Mouse (Mus musculus) G1E-ER4 (cell line): Measurements from ENCODE around the gene Olfr652. TPM values are rescaled to one million over a fixed set of nuclear protein-coding genes. Genes with fewer than 3 reads are reported as not detected.

Source experiments
- GATA1 ChIP-seq: IDR thresholded peaks from one replicate; pipeline ENCODE4 v1.8.0; 2012; ENCODE audit warnings: low read length, inconsistent platforms
- polyA plus RNA-seq: library from polyadenylated mRNA; stranded (reverse); fragments of >175 nt; gene quantifications from 2 replicates; pipeline ENCODE4 v1.2.3, GENCODE M21; 2012

The Olfr652 gene
- not detected in 2 replicates for polyA plus RNA-seq

- TF ChIP-seq GATA1: no peak
Measured at GRCm38 (mm10) chr7:104560601-104561000, at the start of gene Olfr652. Gene Olfr652, plus strand, starts transcription at chr7:104560901.

- TF ChIP-seq GATA1: no peak
Measured at GRCm38 (mm10) chr7:104549833-104550232, 10.9 kb upstream of the Olfr652 start, which contains the start of gene Olfr651. Gene Olfr651, plus strand, starts transcription at chr7:104550133.

- no peak for TF ChIP-seq GATA1
Measured at GRCm38 (mm10) chr7:104552700-104553099, 8.0 kb upstream of the Olfr652 start.

GRCm38 (mm10) chr7:104577014-104577413 lies 16.3 kb downstream of the Olfr652 start, which contains the start of gene Olfr653:
Gene Olfr653, plus strand, starts transcription at chr7:104577314.
- TF ChIP-seq GATA1: no peak

GRCm38 (mm10) chr7:104580846-104581245 lies 20.1 kb downstream of the Olfr652 start:
- no peak for TF ChIP-seq GATA1

- no peak for TF ChIP-seq GATA1
Measured at GRCm38 (mm10) chr7:104581429-104581828, 20.7 kb downstream of the Olfr652 start.

GRCm38 (mm10) chr7:104586725-104587124 lies 26.0 kb downstream of the Olfr652 start, which contains the start of gene Olfr654:
Gene Olfr654, plus strand, starts transcription at chr7:104587025.
- no peak for TF ChIP-seq GATA1

GRCm38 (mm10) chr7:104588274-104588673 lies 27.6 kb downstream of the Olfr652 start:
- TF ChIP-seq GATA1: no peak

- TF ChIP-seq GATA1: no peak
Measured at GRCm38 (mm10) chr7:104601679-104602078, 41.0 kb downstream of the Olfr652 start, which contains the start of gene Olfr655. Gene Olfr655, minus strand, starts transcription at chr7:104601779.

- TF ChIP-seq GATA1: no peak
Measured at GRCm38 (mm10) chr7:104603173-104603572, 42.5 kb downstream of the Olfr652 start.

- TF ChIP-seq GATA1: no peak
Measured at GRCm38 (mm10) chr7:104604727-104605126, 44.0 kb downstream of the Olfr652 start.

GRCm38 (mm10) chr7:104613655-104614054 lies 53.0 kb downstream of the Olfr652 start, which contains the start of gene Olfr656:
Gene Olfr656, plus strand, starts transcription at chr7:104613955.
- TF ChIP-seq GATA1: no peak

Other genes with a start within 250 kb of the Olfr652 start
- gene Trim12a, start 245.4 kb upstream of the Olfr652 start, polyA plus RNA-seq: not detected in 2 replicates
- gene Trim34b, start 231.4 kb upstream of the Olfr652 start, polyA plus RNA-seq: 0.09 and 0.14 TPM in 2 replicates
- 1.2 and 1.5 TPM in 2 replicates for gene Trim12c, start 207.5 kb upstream of the Olfr652 start, polyA plus RNA-seq
- not detected in 2 replicates for gene Trim30b, start 191.0 kb upstream of the Olfr652 start, polyA plus RNA-seq
- not detected in 2 replicates for gene Trim30c, start 160.1 kb upstream of the Olfr652 start, polyA plus RNA-seq
- not detected in 2 replicates for gene Trim30a, start 95.7 kb upstream of the Olfr652 start, polyA plus RNA-seq
- not detected in 2 replicates for gene Trim30d, start 53.1 kb upstream of the Olfr652 start, polyA plus RNA-seq
- not detected in 2 replicates for gene Olfr651, start 10.8 kb upstream of the Olfr652 start, polyA plus RNA-seq
- gene Olfr653, start 16.4 kb downstream of the Olfr652 start, polyA plus RNA-seq: not detected in 2 replicates
- not detected in 2 replicates for gene Olfr654, start 26.1 kb downstream of the Olfr652 start, polyA plus RNA-seq
- gene Olfr655, start 40.9 kb downstream of the Olfr652 start, polyA plus RNA-seq: not detected in 2 replicates
- gene Olfr656, start 53.1 kb downstream of the Olfr652 start, polyA plus RNA-seq: not detected in 2 replicates
- not detected in 2 replicates for gene Olfr657, start 63.9 kb downstream of the Olfr652 start, polyA plus RNA-seq
- not detected in 2 replicates for gene Olfr658, start 86.4 kb downstream of the Olfr652 start, polyA plus RNA-seq
- not detected in 2 replicates for gene Olfr659, start 105.9 kb downstream of the Olfr652 start, polyA plus RNA-seq
- not detected in 2 replicates for gene Olfr661, start 125.6 kb downstream of the Olfr652 start, polyA plus RNA-seq
- gene Usp17le, start 216.6 kb downstream of the Olfr652 start, polyA plus RNA-seq: not detected in 2 replicates